16 mouse cellular contexts compared by ENCODE assay signal in genomic region chr9:29393136-29393535, GRCm38 (mm10).
"Had no signal": no experiment of that assay in that cellular context is flagged by ENCODE, and none has a peak within 500 bp of the region (broad histone marks: within the 10 kb centered on the region; RNA-seq: fewer than 3 reads in every experiment).

No protein-coding gene starts in this region.

- DNase-seq: kidney, adult 8-10 months; kidney, postnatal 25 days; lung, adult 2 months; lung, postnatal 36 days; midbrain, embryonic 14.5 days; right cerebral cortex, postnatal 4 days; spleen, adult 18-20 months; thymus, adult 2 months; thymus, postnatal 25 days had no signal

- H3K27ac ChIP-seq: limb, embryonic 10.5 days; liver, embryonic 15.5 days; midbrain, embryonic 10.5 days; neural tube, embryonic 15.5 days; stomach, embryonic 15.5 days had no signal

- H3K4me3 ChIP-seq: limb, embryonic 10.5 days; liver, embryonic 15.5 days; midbrain, embryonic 10.5 days; myocyte; neural tube, embryonic 15.5 days; stomach, embryonic 15.5 days had no signal

- ATAC-seq: lung, postnatal 0 days had no signal
